Mouse (Mus musculus): ENCODE results near the gene Acat1.

The Acat1 gene

DNA sequence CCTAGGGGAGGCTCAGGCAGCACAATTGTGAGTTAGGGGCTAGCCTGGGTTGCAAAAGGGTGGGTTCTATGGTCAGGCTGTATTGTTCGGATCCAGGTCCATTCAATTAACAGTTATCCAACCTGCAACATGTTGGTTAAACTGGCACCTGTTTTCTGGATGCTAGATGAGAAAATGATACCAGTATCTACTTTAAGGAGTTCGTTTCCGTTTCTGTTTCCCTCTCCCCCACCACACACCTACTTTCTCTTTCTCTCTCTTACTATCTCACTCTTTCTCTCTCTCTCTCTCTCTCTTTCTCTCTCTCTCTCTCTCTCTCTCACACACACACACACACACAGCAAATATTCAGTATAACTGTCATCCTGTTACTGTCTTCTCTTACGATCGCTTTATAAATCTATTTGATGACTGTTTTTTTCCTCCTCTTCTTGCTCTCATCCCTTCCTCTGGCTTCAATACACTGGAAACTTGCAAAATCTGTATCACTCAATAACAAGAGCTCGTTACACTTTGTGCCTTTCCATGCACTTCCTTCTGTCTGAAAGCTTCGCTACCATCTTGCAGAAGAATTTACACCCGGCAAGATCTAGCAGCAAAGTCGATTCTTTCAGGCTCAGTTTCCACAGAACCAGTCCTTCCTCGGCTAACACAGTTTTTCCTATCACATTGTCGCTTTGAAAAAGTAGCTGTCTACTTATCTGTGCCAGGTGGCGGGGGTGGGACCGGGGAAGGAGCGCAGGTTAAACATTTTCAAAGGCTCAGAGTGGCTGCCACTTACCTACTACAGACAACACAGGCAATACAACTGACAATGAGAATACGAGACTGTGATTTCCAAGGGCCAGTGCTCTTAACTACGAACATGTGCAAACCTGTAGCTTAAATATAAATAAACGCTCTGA lies 74.5 kb downstream of the Acat1 start:
- DNase-seq (ENCODE audit: extremely low read depth, low read depth): peak; percentile 20
